Comparison of ENCODE assay signal across 9 mouse cellular contexts in genomic region chr14:59330499-59330898, GRCm38 (mm10). TPM values are rescaled to one million over a fixed set of nuclear protein-coding genes. Genes with fewer than 3 reads are reported as not detected.
DNase-seq lines count a peak whose midpoint lies in the region; ATAC-seq and TF ChIP-seq lines count a peak whose summit lies in the region.
"Not testable (repeated sequence)": the region's sequence is repeated elsewhere in the genome, so short reads cannot be mapped to it uniquely, and the experiment has no call there.
"Had no signal": no experiment of that assay in that cellular context is flagged by ENCODE, and none has a peak within 500 bp of the region (broad histone marks: within the 10 kb centered on the region; RNA-seq: fewer than 3 reads in every experiment).

No protein-coding gene starts in this region.

- 64% methylated on average over 3 of the region's 3 CpGs for WGBS in forebrain, postnatal 0 days
- WGBS in limb, embryonic 14.5 days: 42% methylated on average over 3 of the region's 3 CpGs
- WGBS in midbrain, postnatal 0 days: 58% methylated on average over 3 of the region's 3 CpGs
- WGBS in stomach, postnatal 0 days: 34% methylated on average over 3 of the region's 3 CpGs

- H3K4me1 ChIP-seq in ES-Bruce4 (ENCODE audit: control insufficient read depth, insufficient read depth, low read length); forebrain, postnatal 0 days (ENCODE audit: insufficient read depth); limb, embryonic 14.5 days (ENCODE audit: control insufficient read depth, insufficient read depth, low read length); midbrain, postnatal 0 days (ENCODE audit: insufficient read depth, low read length); stomach, postnatal 0 days (replicated peaks; ENCODE audit: control insufficient read depth, insufficient read depth): not testable (repeated sequence)

- intact Hi-C loops in heart, postnatal 36 days (cut with DNase I): loop anchor here (5.0 kb wide), 1 partner anchor 227 kb away; no protein-coding TSS in a partner anchor

- H3K4me2 ChIP-seq in forebrain, postnatal 0 days (ENCODE audit: low read depth); limb, embryonic 14.5 days (replicated peaks; ENCODE audit: low read depth, low read length, severe bottlenecking); midbrain, postnatal 0 days (ENCODE audit: low read depth, low read length, poor library complexity, severe bottlenecking); stomach, postnatal 0 days (replicated peaks; ENCODE audit: low read depth): not testable (repeated sequence)

- TF ChIP-seq EP300 in ES-Bruce4 (IDR thresholded peaks at IDR 0.05; ENCODE audit: insufficient read depth, low read depth, low read length); stomach, postnatal 0 days (optimal IDR thresholded peaks at IDR 0.05): not testable (repeated sequence)

- peak; percentile 40 for TF ChIP-seq CTCF in ES-Bruce4 (IDR thresholded peaks at IDR 0.05; ENCODE audit: low read depth, low read length)
- peak; percentile 54 for TF ChIP-seq CTCF in forebrain, postnatal 0 days (IDR thresholded peaks at IDR 0.05; ENCODE audit: low read depth)
- TF ChIP-seq CTCF in midbrain, postnatal 0 days (IDR thresholded peaks at IDR 0.05): peak; percentile 62
- TF ChIP-seq CTCF in stomach, postnatal 0 days (IDR thresholded peaks at IDR 0.05; ENCODE audit: low read depth): peak; percentile 68

- H3K9ac ChIP-seq in ES-Bruce4 (ENCODE audit: low read depth, poor library complexity, severe bottlenecking); forebrain, postnatal 0 days; limb, embryonic 14.5 days (ENCODE audit: low read depth, low read length, severe bottlenecking); midbrain, postnatal 0 days (replicated peaks; ENCODE audit: low read length, poor library complexity, severe bottlenecking); stomach, postnatal 0 days (ENCODE audit: low read length): not testable (repeated sequence)

- H3K36me3 ChIP-seq in ES-Bruce4 (ENCODE audit: control insufficient read depth, insufficient read depth, low read length, poor library complexity, severe bottlenecking); forebrain, postnatal 0 days (ENCODE audit: insufficient read depth); limb, embryonic 14.5 days (ENCODE audit: control insufficient read depth, insufficient read depth, low read length); midbrain, postnatal 0 days (ENCODE audit: insufficient read depth, low read length); stomach, postnatal 0 days (ENCODE audit: control insufficient read depth, insufficient read depth, low read length): not testable (repeated sequence)

- not testable (repeated sequence) for H3K9me3 ChIP-seq in ES-Bruce4 (replicated peaks; ENCODE audit: control insufficient read depth, insufficient read depth, low read length, poor library complexity, severe bottlenecking); forebrain, postnatal 0 days (ENCODE audit: low read length); limb, embryonic 14.5 days (ENCODE audit: control insufficient read depth, low read length); midbrain, postnatal 0 days (ENCODE audit: low read length); stomach, postnatal 0 days (ENCODE audit: control insufficient read depth, low read length)

- not testable (repeated sequence) for TF ChIP-seq POLR2A in ES-Bruce4 (IDR thresholded peaks at IDR 0.05; ENCODE audit: insufficient read depth, low read length); limb, embryonic 14.5 days (IDR thresholded peaks at IDR 0.05; ENCODE audit: borderline replicate concordance, extremely low read depth, insufficient read depth, insufficient read length)

- H3K27me3 ChIP-seq in ES-Bruce4 (ENCODE audit: control insufficient read depth, insufficient read depth, low read length, poor library complexity, severe bottlenecking); forebrain, postnatal 0 days (ENCODE audit: insufficient read depth, low read length); limb, embryonic 14.5 days (ENCODE audit: control insufficient read depth, insufficient read depth, low read length); midbrain, postnatal 0 days (ENCODE audit: insufficient read depth, low read length); stomach, postnatal 0 days (ENCODE audit: control insufficient read depth, insufficient read depth, low read length): not testable (repeated sequence)

- DNase-seq in cerebellum, adult 9-10 months: peak; percentile 6
- peak; percentile 2 for DNase-seq in forebrain, postnatal 0 days
- peak; percentile 7 for DNase-seq in heart, postnatal 36 days
- peak; percentile 11 to 55 for DNase-seq in layer of hippocampus, adult 18-20 months (ENCODE audit: low spot score in 2 of 2)
- DNase-seq in limb, embryonic 14.5 days (ENCODE audit: low spot score): peak; percentile 3
- peak; percentile 36 for DNase-seq in midbrain, postnatal 0 days (ENCODE audit: low spot score)
- peak; percentile 21 for DNase-seq in stomach, postnatal 0 days (ENCODE audit: low spot score)

- not testable (repeated sequence) for H3K27ac ChIP-seq in ES-Bruce4 (ENCODE audit: insufficient read depth, low read length); forebrain, postnatal 0 days (ENCODE audit: low read depth, low read length); limb, embryonic 14.5 days (replicated peaks; ENCODE audit: low read depth, low read length); midbrain, postnatal 0 days (ENCODE audit: low read depth, low read length); stomach, postnatal 0 days (replicated peaks)

- H3K4me3 ChIP-seq in ES-Bruce4 (ENCODE audit: low read depth, low read length); forebrain, postnatal 0 days (ENCODE audit: low read depth, low read length); limb, embryonic 14.5 days (replicated peaks; ENCODE audit: low read length); midbrain, postnatal 0 days (ENCODE audit: low read depth, low read length); stomach, postnatal 0 days (ENCODE audit: low read depth, low read length): not testable (repeated sequence)

- not testable (repeated sequence) for ATAC-seq in forebrain, postnatal 0 days; limb, embryonic 14.5 days (ENCODE audit: low FRiP score, low read depth); midbrain, postnatal 0 days (ENCODE audit: low FRiP score); stomach, postnatal 0 days (ENCODE audit: low FRiP score, low TSS enrichment)

RNA-seq across cellular contexts. Expression of gene Phf11b, which starts 10.7 kb away (rescaled TPM):
- polyA plus RNA-seq in ES-Bruce4 (2011; ENCODE audit: insufficient read depth, insufficient read length, low read depth, missing spikeins): 0.52 TPM in 1 of 2 replicates, not detected in the other
- 0.38 TPM in 1 of 2 replicates, not detected in the other for total RNA-seq in forebrain, postnatal 0 days (2014; rRNA removed)
- 0.46 and 0.53 TPM in 2 replicates for polyA plus RNA-seq in forebrain, postnatal 0 days (2015; fragmentation: Nextera tagmentation; extraction: Ambion mirVana)
- total RNA-seq in heart, postnatal 36 days (2021): 1 to 10 TPM in 1 of 2 experiments, under 1 TPM in 1; 0.64 to 1.6 TPM
- total RNA-seq in layer of hippocampus, adult 18-20 months (2021): not detected
- polyA plus RNA-seq in limb, embryonic 14.5 days (2012; rRNA removed): 0.16 and 0.38 TPM in 2 replicates
- polyA plus RNA-seq in limb, embryonic 14.5 days (2014; fragmentation: Nextera tagmentation; extraction: Ambion mirVana): 0.44 and 0.63 TPM in 2 replicates
- total RNA-seq in midbrain, postnatal 0 days (2014; rRNA removed): 0.27 TPM in 1 of 2 replicates, not detected in the other
- polyA plus RNA-seq in midbrain, postnatal 0 days (2015; fragmentation: Nextera tagmentation; extraction: Ambion mirVana): 0.17 and 0.23 TPM in 2 replicates
- polyA plus RNA-seq in stomach, postnatal 0 days (2015; fragmentation: Nextera tagmentation; extraction: Ambion mirVana): 0.93 and 1.2 TPM in 2 replicates
- total RNA-seq: G1E had no signal
- polyA plus RNA-seq: G1E had no signal

RNA-seq across cellular contexts. Expression of gene Phf11a, which starts 33.2 kb away (rescaled TPM):
- polyA plus RNA-seq in ES-Bruce4 (2011; ENCODE audit: insufficient read depth, insufficient read length, low read depth, missing spikeins): not detected in 2 replicates
- not detected in 2 replicates for total RNA-seq in forebrain, postnatal 0 days (2014; rRNA removed)
- not detected in 2 replicates for polyA plus RNA-seq in forebrain, postnatal 0 days (2015; fragmentation: Nextera tagmentation; extraction: Ambion mirVana)
- total RNA-seq in heart, postnatal 36 days (2021): under 1 TPM; 0.22 to 0.27 TPM
- total RNA-seq in layer of hippocampus, adult 18-20 months (2021): not detected
- 0.08 TPM in 1 of 2 replicates, not detected in the other for polyA plus RNA-seq in limb, embryonic 14.5 days (2012; rRNA removed)
- not detected in 2 replicates for polyA plus RNA-seq in limb, embryonic 14.5 days (2014; fragmentation: Nextera tagmentation; extraction: Ambion mirVana)
- total RNA-seq in midbrain, postnatal 0 days (2014; rRNA removed): not detected in 2 replicates
- not detected in 2 replicates for polyA plus RNA-seq in midbrain, postnatal 0 days (2015; fragmentation: Nextera tagmentation; extraction: Ambion mirVana)
- not detected in 2 replicates for polyA plus RNA-seq in stomach, postnatal 0 days (2015; fragmentation: Nextera tagmentation; extraction: Ambion mirVana)
- total RNA-seq: G1E had no signal
- polyA plus RNA-seq: G1E had no signal

RNA-seq across cellular contexts. Expression of gene Phf11d, which starts 34.8 kb away (rescaled TPM):
- polyA plus RNA-seq in ES-Bruce4 (2011; ENCODE audit: insufficient read depth, insufficient read length, low read depth, missing spikeins): 22.6 and 23.4 TPM in 2 replicates
- total RNA-seq in forebrain, postnatal 0 days (2014; rRNA removed): 0.69 and 1.00 TPM in 2 replicates
- 0.49 and 0.85 TPM in 2 replicates for polyA plus RNA-seq in forebrain, postnatal 0 days (2015; fragmentation: Nextera tagmentation; extraction: Ambion mirVana)
- 1 to 10 TPM; 5.7 to 9.5 TPM for total RNA-seq in heart, postnatal 36 days (2021)
- under 1 TPM; 0.68 to 0.87 TPM for total RNA-seq in layer of hippocampus, adult 18-20 months (2021)
- polyA plus RNA-seq in limb, embryonic 14.5 days (2012; rRNA removed): 1.2 and 1.3 TPM in 2 replicates
- 1.4 and 1.5 TPM in 2 replicates for polyA plus RNA-seq in limb, embryonic 14.5 days (2014; fragmentation: Nextera tagmentation; extraction: Ambion mirVana)
- 0.11 and 0.42 TPM in 2 replicates for total RNA-seq in midbrain, postnatal 0 days (2014; rRNA removed)
- 0.43 and 0.58 TPM in 2 replicates for polyA plus RNA-seq in midbrain, postnatal 0 days (2015; fragmentation: Nextera tagmentation; extraction: Ambion mirVana)
- polyA plus RNA-seq in stomach, postnatal 0 days (2015; fragmentation: Nextera tagmentation; extraction: Ambion mirVana): 5.5 and 6.9 TPM in 2 replicates
- polyA plus RNA-seq: G1E had no signal
